Mouse (Mus musculus) forebrain, embryonic 14.5 days (tissue): ENCODE results near the gene Dtnb. TPM values are rescaled to one million over a fixed set of nuclear protein-coding genes. Genes with fewer than 3 reads are reported as not detected.

Experiments used
- ATAC-seq: fragments of 200-750 bp; cut with Nextera tagmentation; 2 replicates; pipeline ENCODE4 v1.8.0; 2017; ENCODE audit warnings: mild to moderate bottlenecking, moderate library complexity
- DNase-seq: peaks from one replicate; pipeline ENCODE4 v3.0.0-alpha.2; 2015; ENCODE audit warnings: low spot score
- H3K27ac ChIP-seq: fragments of 300-500 bp; sonication (generic); 2 replicates; pipeline ENCODE4 v1.5.1; 2014; ENCODE audit warnings: low read depth, mild to moderate bottlenecking, control low read depth, low read length, moderate library complexity
- H3K27me3 ChIP-seq: fragments of 300-500 bp; sonication (generic); replicated peaks from 2 replicates; pipeline ENCODE4 v1.6.1; 2014; ENCODE audit warnings: low read length, control low read depth, mixed read lengths; ENCODE audit not compliant: control insufficient read depth, insufficient read depth
- H3K36me3 ChIP-seq: fragments of 300-500 bp; sonication (generic); 2 replicates; pipeline ENCODE4 v1.6.1; 2014; ENCODE audit warnings: low read length, control low read depth; ENCODE audit not compliant: control insufficient read depth, insufficient read depth
- H3K4me1 ChIP-seq: fragments of 300-500 bp; sonication (generic); 2 replicates; pipeline ENCODE4 v1.6.1; 2014; ENCODE audit warnings: antibody characterized with exemption, low read length, control low read depth; ENCODE audit not compliant: control insufficient read depth, insufficient read depth
- H3K4me2 ChIP-seq: fragments of 300-500 bp; sonication (generic); 2 replicates; pipeline ENCODE4 v1.6.1; 2014; ENCODE audit warnings: mild to moderate bottlenecking, control low read depth, low read length
- H3K4me3 ChIP-seq: fragments of 300-500 bp; sonication (generic); 2 replicates; pipeline ENCODE4 v1.5.1; 2014; ENCODE audit warnings: low read depth, low read length, control low read depth
- H3K9ac ChIP-seq: fragments of 300-500 bp; sonication (generic); 2 replicates; pipeline ENCODE4 v1.6.1; 2014; ENCODE audit warnings: mild to moderate bottlenecking, low read length, control low read depth, moderate library complexity
- H3K9me3 ChIP-seq: fragments of 300-500 bp; sonication (generic); replicated peaks from 2 replicates; pipeline ENCODE4 v1.6.1; 2016; ENCODE audit warnings: low read length, control low read depth, mixed read lengths; ENCODE audit not compliant: control insufficient read depth
- WGBS: fragments of 180-500 bp; shearing (Covaris S2); extraction: QIAGEN DNeasy Blood & Tissue Kit; methylation state at CpG from one replicate; pipeline ENCODE4 v1.1.7; 2014; 5-methylcytosine and 5-hydroxymethylcytosine counted together
- polyA plus RNA-seq: library from polyadenylated mRNA; unstranded; fragments of >200 nt; fragmentation: Nextera tagmentation; extraction: Ambion mirVana; gene quantifications from 2 replicates; pipeline ENCODE4 v1.2.1, GENCODE M21; 2014

Dtnb gene
- polyA plus RNA-seq, 1 experiment from 2014 or later = 27.3 TPM

DNA sequence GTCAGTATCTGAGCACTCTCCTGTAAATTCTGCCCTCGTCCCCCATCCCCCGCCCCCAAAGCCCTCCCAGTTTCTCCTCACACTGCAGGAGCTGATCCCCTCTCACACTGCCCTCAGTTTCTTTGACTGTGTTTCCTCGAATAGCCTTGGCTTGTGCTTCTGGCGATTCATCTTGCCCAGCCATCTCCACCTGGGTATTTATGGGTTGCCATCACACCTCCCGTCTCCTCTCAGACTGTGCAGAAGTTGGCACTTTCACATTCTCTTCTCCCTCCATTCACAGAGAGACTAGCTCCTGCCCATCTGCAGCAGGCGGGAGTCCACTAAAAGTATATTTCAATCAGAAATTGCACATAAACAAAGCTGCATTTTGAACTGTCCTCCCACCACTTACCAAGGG, 25.4 kb upstream of the Dtnb start:
- no peak for ATAC-seq
- Histone ChIP-seq H3K9ac (no peak overlapping the region), H3K27me3 (no peaks in the 10 kb centered on the region), H3K27ac (no peak overlapping the region), H3K36me3 (no peaks in the 10 kb centered on the region), H3K4me3 (no peak overlapping the region), H3K4me1 (no peaks in the 10 kb centered on the region), H3K4me2 (no peak overlapping the region), H3K9me3 (no peaks in the 10 kb centered on the region)
- WGBS = 34% methylated on average over 6 of the region's 6 CpGs
- DNase-seq = no peak

DNA sequence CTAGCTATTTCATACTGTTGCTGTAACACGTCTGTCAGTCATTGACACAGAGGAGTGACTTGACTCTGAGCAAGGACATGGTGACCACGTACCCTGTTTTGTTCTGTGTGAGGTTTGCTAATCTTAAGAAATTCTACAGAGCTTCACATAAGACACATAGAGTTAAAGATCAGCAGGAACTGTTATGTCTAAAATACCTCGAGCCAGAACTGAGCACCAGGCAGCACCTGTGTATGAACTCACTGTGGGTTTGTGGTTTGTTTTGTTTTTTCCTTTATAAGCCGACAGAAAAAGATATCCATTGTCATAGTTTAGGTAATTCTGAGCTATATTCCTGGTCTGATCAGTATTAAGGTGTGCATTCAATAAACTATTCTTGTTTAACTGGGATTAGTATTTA, 24.7 kb upstream of the Dtnb start:
- no peak overlapping the region for H3K4me3 ChIP-seq
- no peak overlapping the region for H3K9ac ChIP-seq
- H3K27me3 ChIP-seq = no peaks in the 10 kb centered on the region
- no peak for ATAC-seq
- 52% methylated on average over 4 of the region's 4 CpGs for WGBS
- no peaks in the 10 kb centered on the region for H3K4me1 ChIP-seq
- H3K27ac ChIP-seq = no peak overlapping the region
- H3K9me3 ChIP-seq = no peaks in the 10 kb centered on the region
- DNase-seq = no peak
- no peaks in the 10 kb centered on the region for H3K36me3 ChIP-seq
- no peak overlapping the region for H3K4me2 ChIP-seq

DNA sequence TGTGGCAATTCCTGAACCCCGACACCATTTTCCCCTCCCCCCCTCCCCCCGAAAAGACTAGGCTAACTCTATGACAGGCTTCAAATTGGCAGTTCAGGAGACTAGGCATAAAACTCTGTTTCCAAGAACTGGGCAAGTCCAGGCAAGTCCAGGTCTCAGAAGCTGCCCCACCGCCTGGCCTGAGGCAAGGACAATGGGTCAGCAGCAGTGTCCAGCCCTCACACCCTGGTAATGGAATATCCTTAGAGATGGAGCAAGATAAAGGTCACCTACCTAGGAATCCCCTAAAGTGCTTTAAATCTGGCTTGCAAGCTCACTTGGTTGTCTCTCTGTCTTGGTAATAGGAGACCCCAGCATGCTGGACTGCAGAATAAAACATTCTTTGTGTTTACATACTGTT, 24.3 kb upstream of the Dtnb start:
- Histone ChIP-seq H3K4me1 (no peaks in the 10 kb centered on the region), H3K9me3 (no peaks in the 10 kb centered on the region), H3K27me3 (no peaks in the 10 kb centered on the region), H3K36me3 (no peaks in the 10 kb centered on the region), H3K9ac (no peak overlapping the region), H3K4me3 (no peak overlapping the region), H3K4me2 (no peak overlapping the region), H3K27ac (no peak overlapping the region)
- WGBS = 65% methylated on average over 3 of the region's 3 CpGs
- no peak for ATAC-seq
- no peak for DNase-seq

DNA sequence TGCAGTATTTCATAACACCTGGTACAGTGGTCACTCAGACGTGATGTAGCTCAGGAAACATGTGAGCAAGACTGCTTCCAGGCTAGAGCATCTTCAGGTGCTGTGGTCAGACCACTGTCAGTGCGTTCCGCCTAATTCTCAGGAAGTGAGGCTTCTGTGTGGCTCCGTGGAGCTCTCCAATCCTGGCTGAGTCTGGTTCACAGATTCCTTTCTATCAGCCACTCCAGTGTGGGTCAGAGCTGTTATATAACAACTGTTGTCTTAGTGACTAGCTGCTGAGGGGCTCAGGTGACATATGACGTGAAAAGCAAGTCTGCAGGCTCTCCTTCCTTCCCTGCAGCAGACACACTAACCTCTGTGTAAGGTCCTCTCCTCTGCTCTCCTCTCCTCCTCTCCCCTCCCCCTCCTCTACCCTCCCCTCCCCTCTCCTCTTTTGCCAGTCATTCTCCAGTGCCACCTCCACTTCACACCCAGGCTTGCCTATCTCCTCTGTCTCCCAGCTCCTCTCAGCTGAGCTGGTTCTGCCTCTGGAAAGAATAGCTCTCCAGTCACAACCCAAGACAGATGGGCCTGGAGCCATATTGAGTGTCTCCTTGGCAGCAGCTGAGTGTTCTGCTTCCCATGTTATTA, 23.5 kb upstream of the Dtnb start:
- H3K9ac ChIP-seq = no peak overlapping the region
- H3K27ac ChIP-seq = no peak overlapping the region
- ATAC-seq = no peak
- H3K4me2 ChIP-seq = no peak overlapping the region
- WGBS = 67% methylated on average over 5 of the region's 5 CpGs
- DNase-seq = peak; percentile 43
- no peaks in the 10 kb centered on the region for H3K36me3 ChIP-seq
- H3K9me3 ChIP-seq = no peaks in the 10 kb centered on the region
- H3K27me3 ChIP-seq = no peaks in the 10 kb centered on the region
- H3K4me3 ChIP-seq = no peak overlapping the region
- H3K4me1 ChIP-seq = no peaks in the 10 kb centered on the region

DNA sequence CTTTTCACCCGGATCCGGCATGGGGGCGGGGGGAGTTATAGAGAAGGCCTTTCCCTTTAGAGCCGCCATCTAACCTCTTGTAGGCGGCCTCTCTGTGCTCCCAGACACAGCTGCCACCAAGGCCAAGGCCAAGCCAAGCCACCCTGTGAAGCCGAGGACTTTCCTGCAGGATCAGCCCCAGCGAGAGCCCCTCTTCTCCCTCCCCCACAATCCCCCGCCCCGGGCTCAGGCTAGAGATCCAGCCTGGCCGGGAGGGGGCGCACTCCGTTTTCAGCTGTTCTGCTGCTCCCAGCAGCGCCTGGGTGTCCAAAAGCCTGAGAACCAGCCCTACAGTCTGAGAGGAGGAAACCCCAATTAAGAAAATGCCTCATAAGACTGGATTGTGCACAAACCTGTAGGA, 21.9 kb upstream of the Dtnb start:
- Histone ChIP-seq H3K27ac (no peak overlapping the region), H3K4me2 (no peak overlapping the region), H3K36me3 (no peaks in the 10 kb centered on the region), H3K27me3 (no peaks in the 10 kb centered on the region), H3K9ac (no peak overlapping the region), H3K4me3 (no peak overlapping the region), H3K4me1 (no peaks in the 10 kb centered on the region), H3K9me3 (no peaks in the 10 kb centered on the region)
- ATAC-seq = no peak
- WGBS = 9% methylated on average over 12 of the region's 13 CpGs
- DNase-seq = peak; percentile 16

DNA sequence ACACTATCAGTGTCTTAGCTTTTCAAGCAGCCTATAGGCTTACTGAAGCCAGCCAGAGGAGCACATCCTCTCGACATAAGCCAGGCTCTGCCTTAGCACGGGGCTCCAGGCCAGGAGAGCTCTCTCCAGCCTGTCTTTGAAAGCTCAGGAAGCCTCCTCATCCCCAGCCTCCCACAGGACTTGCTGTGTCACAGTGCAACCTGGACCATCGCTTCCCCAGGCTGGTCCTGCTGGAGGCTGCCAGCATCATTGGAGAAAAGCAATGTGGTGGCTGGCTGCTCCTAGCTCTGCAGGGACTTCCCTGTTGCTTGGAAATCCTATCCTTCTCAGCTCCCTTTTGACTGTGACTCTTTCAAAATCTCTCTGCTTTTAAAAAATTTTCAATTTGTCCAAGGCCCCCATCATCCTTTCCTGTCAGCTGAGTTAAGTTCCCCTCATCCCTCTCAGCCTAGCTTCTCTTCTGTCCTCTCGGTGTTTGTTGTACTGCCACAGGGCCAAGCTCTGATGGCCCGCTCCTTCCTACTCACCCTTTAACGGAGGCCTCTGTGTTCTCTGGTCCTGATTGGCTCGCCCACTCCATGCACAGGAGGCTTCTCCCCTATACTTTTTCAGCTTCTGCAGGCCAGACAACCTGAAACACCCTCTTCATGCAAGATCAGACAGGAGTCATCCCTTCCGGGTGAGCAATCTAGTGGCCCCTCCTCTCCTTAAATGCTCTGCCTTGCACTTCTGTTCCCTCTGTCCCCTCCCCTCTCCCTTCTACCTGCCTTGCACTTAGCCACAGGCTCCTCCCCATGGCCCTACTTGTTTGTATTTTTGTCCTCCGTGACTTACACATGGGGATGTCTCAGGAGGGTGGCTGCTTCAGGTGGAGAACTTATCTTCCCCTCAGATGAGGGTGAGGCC, 14.5 kb upstream of the Dtnb start:
- ATAC-seq = no peak
- no peaks in the 10 kb centered on the region for H3K9me3 ChIP-seq
- WGBS = 51% methylated on average over 9 of the region's 9 CpGs

DNA sequence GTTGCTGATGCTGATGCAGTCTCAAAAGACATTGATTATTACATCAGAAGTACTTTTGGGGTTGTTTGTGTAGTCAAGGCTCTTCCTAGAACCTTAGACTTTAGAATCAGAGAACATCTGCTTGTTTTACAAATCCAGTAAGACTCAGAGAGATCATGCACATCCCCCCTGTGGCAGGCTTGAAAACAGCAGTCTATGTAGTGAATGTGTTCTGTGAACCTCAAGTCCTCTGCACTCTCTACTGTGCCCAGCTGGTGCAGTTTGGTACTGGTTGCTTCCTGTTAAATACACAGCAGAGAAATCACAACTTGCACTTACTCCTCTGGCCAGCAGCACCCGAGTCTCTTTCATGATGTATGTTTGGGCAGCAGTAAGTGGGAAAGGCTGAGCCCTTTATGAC, 11.6 kb upstream of the Dtnb start:
- no peak overlapping the region for H3K4me2 ChIP-seq
- no peak overlapping the region for H3K4me3 ChIP-seq
- no peak overlapping the region for H3K27ac ChIP-seq
- H3K4me1 ChIP-seq = no peaks in the 10 kb centered on the region
- WGBS = 42% methylated on average over 1 of the region's 1 CpGs
- H3K36me3 ChIP-seq = no peaks in the 10 kb centered on the region
- H3K9ac ChIP-seq = no peak overlapping the region
- H3K27me3 ChIP-seq = no peaks in the 10 kb centered on the region
- DNase-seq (peak; percentile 64), ATAC-seq (peak; percentile 26; the same call in 1 of the 2 replicates)
- H3K9me3 ChIP-seq = no peaks in the 10 kb centered on the region

More for the DNA sequence above, 14.5 kb upstream of the Dtnb start:
- Histone ChIP-seq H3K27me3 (no peaks in the 10 kb centered on the region), H3K27ac (no peak overlapping the region), H3K9ac (no peak overlapping the region), H3K4me1 (no peaks in the 10 kb centered on the region), H3K36me3 (no peaks in the 10 kb centered on the region), H3K4me2 (no peak overlapping the region), H3K4me3 (no peak overlapping the region)
- no peak for DNase-seq

DNA sequence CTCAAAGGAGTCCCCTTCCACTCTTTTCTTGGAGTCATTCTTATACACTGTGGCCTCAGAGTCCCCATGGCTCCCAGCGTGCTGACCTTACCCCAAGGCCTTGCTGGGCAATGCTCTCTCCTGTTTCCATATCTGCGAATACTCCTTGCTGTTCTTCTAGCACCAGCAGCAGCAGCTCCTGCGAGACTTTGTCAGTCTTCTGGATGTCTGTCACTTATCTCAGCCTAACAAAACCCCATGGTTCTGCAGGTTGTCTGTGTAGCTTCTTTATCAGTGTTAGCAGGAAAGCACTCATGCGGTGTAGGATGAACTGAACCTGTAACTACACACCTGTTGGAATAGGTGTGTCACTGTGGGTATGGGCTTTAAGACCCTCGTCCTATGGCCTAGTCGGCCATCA, 11.1 kb upstream of the Dtnb start:
- ATAC-seq (no peak), DNase-seq (no peak)
- WGBS = 84% methylated on average over 6 of the region's 6 CpGs
- Histone ChIP-seq H3K36me3 (no peaks in the 10 kb centered on the region), H3K4me3 (no peak overlapping the region), H3K27me3 (no peaks in the 10 kb centered on the region), H3K9ac (no peak overlapping the region), H3K4me2 (no peak overlapping the region), H3K9me3 (no peaks in the 10 kb centered on the region), H3K27ac (no peak overlapping the region), H3K4me1 (no peaks in the 10 kb centered on the region)

DNA sequence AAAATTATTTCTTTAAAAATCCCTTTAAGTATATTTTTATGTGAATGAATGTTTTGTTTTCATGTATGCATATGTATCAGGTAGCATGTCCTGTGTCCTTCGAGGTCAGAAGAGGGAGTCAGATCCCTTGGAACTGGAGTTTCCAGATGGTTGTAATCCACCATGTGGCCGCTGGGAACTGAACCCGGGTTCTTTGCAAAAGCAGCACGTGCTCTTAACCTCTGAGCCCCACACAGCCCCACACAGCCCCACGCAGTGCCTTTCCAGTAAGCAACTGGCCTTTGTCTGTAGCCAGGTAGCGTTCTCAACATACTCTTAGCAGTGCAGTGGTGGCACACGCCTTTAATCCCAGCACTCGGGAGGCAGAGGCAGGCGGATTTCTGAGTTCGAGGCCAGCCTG, 9.4 kb upstream of the Dtnb start:
- no peaks in the 10 kb centered on the region for H3K9me3 ChIP-seq
- no peak overlapping the region for H3K9ac ChIP-seq
- H3K36me3 ChIP-seq = no peaks in the 10 kb centered on the region
- H3K27ac ChIP-seq = no peak overlapping the region
- H3K4me1 ChIP-seq = no peaks in the 10 kb centered on the region
- H3K4me3 ChIP-seq = no peak overlapping the region
- no peak overlapping the region for H3K4me2 ChIP-seq
- ATAC-seq (no peak), DNase-seq (no peak)
- no peaks in the 10 kb centered on the region for H3K27me3 ChIP-seq
- 93% methylated on average over 10 of the region's 10 CpGs for WGBS
